Mouse (Mus musculus): Measurements from ENCODE around the gene Zfp715.
"Not testable (repeated sequence)": the region's sequence is repeated elsewhere in the genome, so short reads cannot be mapped to it uniquely, and the experiment has no call there.

- TF ChIP-seq POLR2A (IDR thresholded peaks at IDR 0.05; ENCODE audit: low read depth, low read length); CTCF (conservative IDR thresholded peaks at IDR 0.05; ENCODE audit: insufficient read depth, insufficient read length, low read depth, low read length): not testable (repeated sequence)
These were observed 36.5 kb upstream of the Zfp715 start for GRCm38 (mm10) chr7:43349623-43350022.
